Mouse (Mus musculus): ENCODE data around the gene Kcnk4. TPM values are rescaled to one million over a fixed set of nuclear protein-coding genes. Genes with fewer than 3 reads are reported as not detected.

The Kcnk4 gene
- polyA plus RNA-seq, 1 experiment from 2014 or later = 0.49 TPM

Other genes starting within 250 kb of the Kcnk4 start
- 5.2 and 5.8 TPM in 2 replicates for gene Rps6ka4, start 93.9 kb downstream of the Kcnk4 start, polyA plus RNA-seq (2014; fragmentation: Nextera tagmentation; extraction: Ambion mirVana)
- 0.42 and 0.74 TPM in 2 replicates for gene Ccdc88b, start 76.3 kb downstream of the Kcnk4 start, polyA plus RNA-seq (2014; fragmentation: Nextera tagmentation; extraction: Ambion mirVana)
- 142 and 147 TPM in 2 replicates for gene Trmt112, start 24.8 kb downstream of the Kcnk4 start, polyA plus RNA-seq (2014; fragmentation: Nextera tagmentation; extraction: Ambion mirVana)
- gene Prdx5, start 24.4 kb downstream of the Kcnk4 start, polyA plus RNA-seq (2014; fragmentation: Nextera tagmentation; extraction: Ambion mirVana) = 126 and 138 TPM in 2 replicates
- 4.1 and 5.0 TPM in 2 replicates for gene Esrra, start 12.7 kb downstream of the Kcnk4 start, polyA plus RNA-seq (2014; fragmentation: Nextera tagmentation; extraction: Ambion mirVana)
- gene Catsperz, start 9.1 kb downstream of the Kcnk4 start, polyA plus RNA-seq (2014; fragmentation: Nextera tagmentation; extraction: Ambion mirVana) = 0.54 TPM in 1 of 2 replicates, not detected in the other
- gene Bad, start 7.3 kb upstream of the Kcnk4 start, polyA plus RNA-seq (2014; fragmentation: Nextera tagmentation; extraction: Ambion mirVana) = 61.7 and 63.9 TPM in 2 replicates
- gene Gpr137, start 8.0 kb upstream of the Kcnk4 start, polyA plus RNA-seq (2014; fragmentation: Nextera tagmentation; extraction: Ambion mirVana) = 27.9 and 34.0 TPM in 2 replicates
- 180 and 249 TPM in 2 replicates for gene Ppp1r14b, start 40.5 kb upstream of the Kcnk4 start, polyA plus RNA-seq (2014; fragmentation: Nextera tagmentation; extraction: Ambion mirVana)
- 14.6 and 14.8 TPM in 2 replicates for gene Plcb3, start 42.0 kb upstream of the Kcnk4 start, polyA plus RNA-seq (2014; fragmentation: Nextera tagmentation; extraction: Ambion mirVana)
- 73.7 and 79.3 TPM in 2 replicates for gene Fkbp2, start 46.0 kb upstream of the Kcnk4 start, polyA plus RNA-seq (2014; fragmentation: Nextera tagmentation; extraction: Ambion mirVana)
- gene Vegfb, start 53.1 kb upstream of the Kcnk4 start, polyA plus RNA-seq (2014; fragmentation: Nextera tagmentation; extraction: Ambion mirVana) = 21.4 TPM in 2 replicates
- 18.8 and 22.5 TPM in 2 replicates for gene Dnajc4, start 58.1 kb upstream of the Kcnk4 start, polyA plus RNA-seq (2014; fragmentation: Nextera tagmentation; extraction: Ambion mirVana)
- 19.3 and 19.9 TPM in 2 replicates for gene Nudt22, start 61.6 kb upstream of the Kcnk4 start, polyA plus RNA-seq (2014; fragmentation: Nextera tagmentation; extraction: Ambion mirVana)
- 10.6 and 11.1 TPM in 2 replicates for gene Trpt1, start 61.6 kb upstream of the Kcnk4 start, polyA plus RNA-seq (2014; fragmentation: Nextera tagmentation; extraction: Ambion mirVana)
- 7.3 and 7.6 TPM in 2 replicates for gene Fermt3, start 85.0 kb upstream of the Kcnk4 start, polyA plus RNA-seq (2014; fragmentation: Nextera tagmentation; extraction: Ambion mirVana)
- 376 and 390 TPM in 2 replicates for gene Stip1, start 105.5 kb upstream of the Kcnk4 start, polyA plus RNA-seq (2014; fragmentation: Nextera tagmentation; extraction: Ambion mirVana)
- 2.8 and 3.1 TPM in 2 replicates for gene Macrod1, start 122.3 kb upstream of the Kcnk4 start, polyA plus RNA-seq (2014; fragmentation: Nextera tagmentation; extraction: Ambion mirVana)
- gene Flrt1, start 171.2 kb upstream of the Kcnk4 start, polyA plus RNA-seq (2014; fragmentation: Nextera tagmentation; extraction: Ambion mirVana) = 4.6 and 5.6 TPM in 2 replicates